Mouse (Mus musculus) brown adipose tissue, adult 24 weeks (tissue): ENCODE measurements around the gene Ten1. TPM values are rescaled to one million over a fixed set of nuclear protein-coding genes. Genes with fewer than 3 reads are reported as not detected.

Source experiments
- H3K27ac ChIP-seq: fragments of 200-500 bp; replicated peaks from 2 replicates; pipeline ENCODE4 v1.5.1; 2012; ENCODE audit warnings: low read depth, mild to moderate bottlenecking, low read length
- H3K4me1 ChIP-seq: fragments of 200-500 bp; 2 replicates; pipeline ENCODE4 v1.6.1; 2012; ENCODE audit warnings: low read length, mixed read lengths; ENCODE audit not compliant: control insufficient read depth, insufficient read depth, insufficient read length
- H3K4me3 ChIP-seq: fragments of 200-500 bp; 2 replicates; pipeline ENCODE4 v1.5.1; 2012; ENCODE audit warnings: low read depth, mild to moderate bottlenecking, low read length, moderate library complexity; ENCODE audit not compliant: insufficient read depth
- polyA plus RNA-seq: library from polyadenylated mRNA; stranded (reverse); fragments of >200 nt; gene quantifications from 2 replicates; pipeline ENCODE4 v1.2.4, GENCODE M21; 2012; ENCODE audit not compliant: missing spikeins, insufficient read depth, insufficient read length

Ten1 gene
- polyA plus RNA-seq, 1 experiment, result 7.6 TPM

DNA sequence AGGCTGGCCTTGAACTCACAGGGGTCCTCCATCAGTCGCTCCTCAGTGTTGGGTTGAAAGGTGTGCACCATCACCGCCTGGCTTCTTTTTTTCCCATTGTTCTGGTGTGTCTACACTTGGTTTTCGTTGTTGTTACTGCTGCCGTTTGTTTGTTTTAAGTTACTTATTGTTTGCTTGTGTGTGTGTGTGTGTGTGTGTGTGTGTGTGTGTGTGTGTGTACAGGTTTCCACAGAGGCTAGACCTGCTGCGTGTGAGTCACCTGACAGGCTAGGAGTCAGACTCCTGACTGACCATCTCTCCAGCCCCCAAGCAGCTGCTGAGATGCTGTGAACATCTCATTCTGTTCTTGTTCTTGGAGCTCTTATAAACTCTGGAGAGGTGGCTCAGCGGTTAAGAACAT is 14.2 kb downstream of the Ten1 start:
- H3K4me1 ChIP-seq, result peaks cover 3% of the 10 kb centered on the region; the same call in 1 of the 2 replicates
- no peak overlapping the region for H3K4me3 ChIP-seq
- no peak overlapping the region for H3K27ac ChIP-seq

DNA sequence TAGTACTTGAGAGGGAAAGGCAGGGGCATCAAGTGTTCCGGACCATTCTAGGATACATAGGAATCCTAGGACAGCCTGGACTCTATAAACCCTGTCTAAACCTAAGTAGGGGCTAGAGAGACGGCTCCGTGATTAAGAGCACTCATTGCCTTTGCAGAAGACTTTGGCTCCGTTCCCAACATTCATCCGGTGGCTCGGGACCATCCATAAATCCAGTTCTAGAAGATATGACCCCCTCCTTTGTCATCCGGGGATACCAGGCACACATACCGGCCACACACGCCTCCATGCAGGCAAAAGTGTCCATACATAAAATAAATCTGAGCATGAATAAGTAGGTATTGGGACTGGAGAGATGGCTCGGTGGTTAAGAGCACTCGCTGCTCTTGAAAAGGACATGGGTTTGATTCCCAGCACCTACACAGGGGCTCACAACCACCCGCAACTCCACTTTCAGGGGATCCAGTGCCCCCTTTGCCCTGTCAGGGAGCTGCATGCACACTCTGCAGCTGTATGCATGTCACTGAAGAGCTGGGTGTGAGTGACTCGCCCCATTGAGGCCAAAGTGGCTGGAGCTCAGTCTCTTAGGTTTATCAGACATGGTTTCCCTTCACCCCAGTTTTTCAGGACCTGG is 15.3 kb downstream of the Ten1 start:
- Histone ChIP-seq H3K4me1 (peaks cover 12% of the 10 kb centered on the region), H3K27ac (no peak overlapping the region)

DNA sequence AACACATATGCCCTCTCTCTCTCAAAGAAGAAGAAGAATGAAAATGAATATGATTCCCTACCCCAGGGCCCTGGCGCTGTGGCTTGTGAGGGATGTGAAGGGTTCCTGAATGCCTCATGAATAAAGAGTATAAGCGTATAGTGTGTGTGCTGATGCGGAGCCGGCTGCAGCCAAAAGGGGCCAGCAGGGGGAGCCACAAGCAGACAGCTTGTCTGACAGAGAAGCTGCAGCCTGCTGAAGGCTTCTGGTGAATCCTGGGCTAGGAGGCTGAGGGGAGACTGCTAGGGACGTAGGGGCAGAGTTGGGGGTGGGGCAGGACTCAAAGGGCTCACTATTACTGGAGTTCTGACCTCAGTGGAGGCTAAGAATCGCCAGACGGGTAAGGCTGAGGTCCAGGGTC is 16.5 kb downstream of the Ten1 start:
- Histone ChIP-seq H3K4me3 (no peak overlapping the region), H3K27ac (no peak overlapping the region), H3K4me1 (peaks cover 20% of the 10 kb centered on the region)

More for the DNA sequence above, 15.3 kb downstream of the Ten1 start:
- H3K4me3 ChIP-seq, result no peak overlapping the region

GRCm38 (mm10) chr11:116215991-116216390 is 17.3 kb downstream of the Ten1 start:
- peaks cover 20% of the 10 kb centered on the region for H3K4me1 ChIP-seq
- H3K27ac ChIP-seq, result no peak overlapping the region
- no peak overlapping the region for H3K4me3 ChIP-seq

DNA sequence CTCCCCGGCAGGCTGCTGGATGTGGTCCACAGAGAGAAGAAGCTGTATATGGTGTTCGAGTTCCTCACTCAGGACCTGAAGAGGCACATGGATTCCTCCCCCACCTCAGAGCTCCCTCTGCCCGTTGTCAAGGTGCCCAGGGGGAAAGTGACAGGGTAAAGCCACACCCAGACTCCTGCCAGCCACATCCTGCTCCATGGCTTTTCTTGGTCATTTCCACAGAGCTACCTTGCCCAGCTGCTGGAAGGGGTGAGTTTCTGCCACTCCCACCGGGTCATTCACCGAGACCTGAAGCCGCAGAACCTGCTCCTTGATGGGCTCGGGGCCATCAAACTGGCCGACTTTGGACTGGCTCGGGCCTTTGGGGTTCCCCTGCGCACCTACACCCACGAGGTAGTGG is 17.9 kb downstream of the Ten1 start:
- H3K4me3 ChIP-seq, result no peak overlapping the region
- no peak overlapping the region for H3K27ac ChIP-seq
- peaks cover 20% of the 10 kb centered on the region for H3K4me1 ChIP-seq

DNA sequence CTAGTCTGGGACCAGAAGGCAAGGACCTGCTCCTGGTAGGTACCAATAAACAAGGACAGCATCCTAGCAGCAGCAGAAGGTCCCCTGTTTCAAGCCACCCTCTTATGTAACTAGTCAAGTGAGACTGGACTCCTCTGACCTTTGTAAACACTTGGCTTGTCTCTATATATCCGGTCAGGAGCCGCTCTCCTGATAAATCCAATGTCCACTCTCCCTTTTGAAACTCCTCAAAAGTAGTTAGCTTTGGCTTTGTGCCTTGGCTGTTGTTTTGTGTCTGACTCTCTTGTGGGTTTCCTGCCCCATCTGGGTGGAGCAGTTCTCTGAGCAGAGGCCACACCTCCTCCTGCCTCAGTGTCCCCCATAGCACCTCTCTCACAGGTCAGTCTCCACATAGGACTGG is 19.6 kb downstream of the Ten1 start:
- Histone ChIP-seq H3K4me3 (no peak overlapping the region), H3K27ac (peak overlapping the region; percentile 97), H3K4me1 (peaks cover 20% of the 10 kb centered on the region)

DNA sequence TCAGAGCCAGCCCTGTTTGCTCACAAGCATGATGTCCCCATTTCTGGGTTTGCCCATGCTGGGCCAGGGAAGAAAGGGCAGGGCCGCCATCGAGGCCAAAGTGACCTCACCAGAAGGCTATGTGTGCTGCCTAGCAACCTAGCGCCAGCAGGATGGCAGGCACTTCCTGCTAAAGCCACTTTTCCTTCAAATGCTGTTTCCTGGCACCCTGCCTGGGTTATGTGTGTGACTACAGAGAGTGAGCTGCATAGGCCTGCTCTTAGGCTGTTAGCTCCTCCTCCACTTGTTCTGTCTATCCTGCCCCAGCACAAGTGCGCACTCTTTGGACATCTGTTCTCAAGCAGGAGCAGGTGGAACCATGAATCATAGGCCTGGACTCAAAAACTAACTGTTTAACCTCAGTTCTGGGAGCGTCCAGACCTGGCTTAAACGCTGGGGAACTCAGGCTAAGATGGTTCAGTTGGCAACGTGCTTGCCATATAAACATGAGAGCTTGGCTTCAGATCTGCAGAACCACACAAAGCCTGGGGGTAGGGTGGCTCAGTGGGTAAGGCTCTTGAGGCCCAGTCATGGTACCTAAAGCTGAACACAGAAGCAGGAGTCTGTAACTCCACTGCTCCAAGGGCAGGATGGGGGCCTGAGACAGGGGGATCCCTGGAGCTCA is 20.2 kb downstream of the Ten1 start:
- no peak overlapping the region for H3K4me3 ChIP-seq
- peaks cover 20% of the 10 kb centered on the region for H3K4me1 ChIP-seq
- H3K27ac ChIP-seq, result peak overlapping the region; percentile 97

GRCm38 (mm10) chr11:116219885-116220284 is 21.2 kb downstream of the Ten1 start:
- Histone ChIP-seq H3K4me1 (peaks cover 18% of the 10 kb centered on the region), H3K27ac (peak overlapping the region; percentile 97; the same call in 1 of the 2 replicates), H3K4me3 (no peak overlapping the region)

DNA sequence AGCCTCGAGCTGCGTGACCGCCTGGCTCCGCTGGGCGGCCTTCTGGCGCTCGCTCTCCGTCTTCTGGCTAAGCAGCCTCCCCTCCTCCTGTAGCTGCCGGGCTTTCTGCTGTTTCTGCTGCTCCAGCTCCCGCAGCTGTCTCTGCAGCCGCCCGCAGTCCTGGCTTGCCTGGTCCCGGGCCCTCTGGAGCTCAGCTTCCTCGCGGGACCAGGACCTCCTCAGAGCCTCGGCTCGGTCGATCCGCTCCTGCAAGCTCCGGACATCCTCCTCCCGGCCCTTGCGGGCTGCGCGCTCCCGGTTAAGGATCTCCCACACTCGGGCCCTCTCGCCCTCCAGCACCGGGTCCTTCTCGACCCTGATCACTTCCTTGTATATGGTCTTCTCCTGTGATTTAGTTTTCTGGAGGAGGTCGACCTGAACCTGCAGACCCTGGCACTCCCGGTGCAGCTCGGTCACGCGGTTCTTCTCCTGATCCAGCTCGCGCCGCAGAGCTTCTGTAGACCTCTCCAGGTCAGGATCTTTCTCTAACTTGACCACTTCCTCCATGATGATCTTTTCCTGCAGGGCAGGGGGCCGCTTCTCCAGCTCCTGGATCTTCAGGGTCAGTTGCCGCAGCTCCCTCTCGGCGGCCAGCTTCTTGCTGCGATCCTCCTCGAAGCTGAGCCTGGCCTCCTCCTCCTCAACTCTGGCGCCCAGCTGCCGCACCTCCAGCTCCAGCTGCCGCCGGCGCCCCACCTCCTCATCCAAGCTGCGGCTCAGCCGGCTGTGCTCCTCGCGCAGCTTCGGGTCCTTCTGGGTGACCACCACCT is 23.5 kb downstream of the Ten1 start:
- no peak overlapping the region for H3K27ac ChIP-seq
- H3K4me1 ChIP-seq, result peaks cover 18% of the 10 kb centered on the region
- H3K4me3 ChIP-seq, result peak overlapping the region; percentile 63

DNA sequence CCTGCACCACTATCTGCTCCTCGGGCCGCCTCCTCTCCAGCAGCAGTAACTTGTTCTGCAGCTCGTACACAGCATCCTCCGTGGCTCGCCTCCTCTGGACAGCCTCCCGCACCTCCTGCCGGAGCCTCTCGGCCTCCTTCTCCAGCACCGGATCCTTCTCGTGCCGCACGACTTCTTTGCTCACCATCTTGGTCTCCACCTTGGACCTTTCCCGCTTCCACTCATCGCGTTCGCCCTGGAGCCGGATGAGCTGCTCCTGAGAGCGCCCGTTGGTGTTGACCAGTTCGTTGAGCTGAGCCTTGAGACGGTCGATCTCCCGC is 24.0 kb downstream of the Ten1 start:
- Histone ChIP-seq H3K4me3 (peak overlapping the region; percentile 63), H3K27ac (no peak overlapping the region)

DNA sequence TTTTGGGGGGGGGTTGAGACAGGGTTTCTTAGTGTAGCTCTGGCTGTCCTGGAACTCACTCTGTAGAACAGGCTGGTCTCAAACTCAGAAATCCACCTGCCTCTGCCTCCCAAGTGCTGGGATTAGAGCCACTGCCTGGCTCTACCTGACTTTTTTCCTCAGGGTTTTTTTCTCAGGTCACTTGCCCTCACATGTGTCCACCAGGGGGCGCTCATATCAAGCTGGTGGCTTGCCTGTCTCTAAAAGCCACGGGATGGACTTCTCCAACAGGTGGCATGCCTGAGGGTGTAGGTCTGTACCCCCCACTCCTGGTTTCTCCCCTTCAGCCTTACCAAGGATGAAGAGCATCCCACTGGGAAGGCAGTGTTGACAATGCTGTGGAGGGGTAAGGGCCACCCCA is 27.8 kb downstream of the Ten1 start:
- Histone ChIP-seq H3K4me1 (no peaks in the 10 kb centered on the region), H3K4me3 (no peak overlapping the region), H3K27ac (no peak overlapping the region)

More for the DNA sequence above, 24.0 kb downstream of the Ten1 start:
- peaks cover 18% of the 10 kb centered on the region for H3K4me1 ChIP-seq

DNA sequence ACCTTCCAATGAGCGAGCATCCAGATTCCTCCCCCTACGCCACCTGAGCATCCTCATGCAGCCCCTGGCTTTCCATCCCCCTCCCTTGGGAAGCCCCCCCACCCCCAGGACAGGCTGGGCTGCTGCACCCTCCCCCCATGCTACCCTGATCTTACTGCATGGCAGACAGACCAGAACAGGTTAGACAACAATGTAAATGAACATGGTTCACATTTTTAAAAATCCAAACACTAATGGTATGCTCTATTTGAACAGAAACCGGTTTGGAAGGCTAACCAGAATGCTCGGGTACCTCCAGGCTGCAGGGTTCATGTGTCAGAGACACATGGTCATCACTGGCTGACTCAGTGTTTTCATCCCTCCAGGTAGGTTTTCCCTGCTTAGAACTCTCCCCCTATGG is 30.0 kb downstream of the Ten1 start:
- Histone ChIP-seq H3K4me3 (no peak overlapping the region), H3K4me1 (no peaks in the 10 kb centered on the region), H3K27ac (no peak overlapping the region)

- H3K4me3 ChIP-seq, result no peak overlapping the region
- H3K4me1 ChIP-seq, result no peaks in the 10 kb centered on the region
- H3K27ac ChIP-seq, result no peak overlapping the region
Observed at GRCm38 (mm10) chr11:116232427-116232826, 33.8 kb downstream of the Ten1 start.

- H3K4me3 ChIP-seq, result no peak overlapping the region
- H3K27ac ChIP-seq, result no peak overlapping the region
- no peaks in the 10 kb centered on the region for H3K4me1 ChIP-seq
Observed at GRCm38 (mm10) chr11:116234901-116235300, 36.2 kb downstream of the Ten1 start.

DNA sequence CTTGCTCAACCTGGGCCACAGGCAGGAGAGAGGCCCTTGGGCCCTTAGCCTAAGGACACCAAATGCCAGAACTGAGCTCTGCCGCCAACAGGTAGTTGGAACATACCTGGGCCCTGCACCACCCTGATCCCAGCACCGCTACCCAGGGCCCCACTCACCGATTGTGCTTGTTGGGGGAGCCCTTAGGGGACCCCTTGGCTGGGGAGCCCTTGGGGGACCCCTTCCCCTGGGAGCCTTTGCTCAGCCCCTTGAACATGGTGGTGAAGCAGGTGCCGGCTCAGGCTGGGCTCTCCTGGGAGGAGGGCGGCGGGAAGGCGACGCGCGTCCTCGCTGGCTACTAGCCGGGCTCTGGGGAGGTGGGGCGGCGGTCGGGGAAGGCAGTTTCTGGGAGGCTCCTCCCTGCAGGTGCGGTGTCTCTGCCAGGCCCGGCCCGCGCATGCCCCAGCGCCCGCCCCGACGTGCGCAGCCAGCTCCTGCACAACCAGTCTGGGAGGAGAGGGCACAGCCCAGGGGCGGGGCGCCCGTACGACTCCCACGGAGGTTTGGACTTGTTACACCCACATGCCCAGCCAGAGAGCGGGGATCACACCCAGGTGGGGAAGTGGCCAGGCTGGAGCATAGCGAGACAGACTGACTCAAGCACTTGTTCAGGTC is 39.2 kb downstream of the Ten1 start, which contains the start of gene Evpl:
Evpl (minus strand) TSS at position 336 of the 654 bp plus-strand sequence.
- no peaks in the 10 kb centered on the region for H3K4me1 ChIP-seq
- no peak within 1 kb of the TSS for H3K4me3 ChIP-seq
- no peak within 1 kb of the TSS for H3K27ac ChIP-seq
